Mouse (Mus musculus) urinary bladder, postnatal 4 days (tissue): ENCODE measurements around the gene Txk.

Source experiments
- DNase-seq, 2 experiments: peaks; one replicate each; pipeline ENCODE4 v3.0.0; 2021 to 2022; ENCODE audit warnings: low spot score in 2 of 2

Gene Txk

DNA sequence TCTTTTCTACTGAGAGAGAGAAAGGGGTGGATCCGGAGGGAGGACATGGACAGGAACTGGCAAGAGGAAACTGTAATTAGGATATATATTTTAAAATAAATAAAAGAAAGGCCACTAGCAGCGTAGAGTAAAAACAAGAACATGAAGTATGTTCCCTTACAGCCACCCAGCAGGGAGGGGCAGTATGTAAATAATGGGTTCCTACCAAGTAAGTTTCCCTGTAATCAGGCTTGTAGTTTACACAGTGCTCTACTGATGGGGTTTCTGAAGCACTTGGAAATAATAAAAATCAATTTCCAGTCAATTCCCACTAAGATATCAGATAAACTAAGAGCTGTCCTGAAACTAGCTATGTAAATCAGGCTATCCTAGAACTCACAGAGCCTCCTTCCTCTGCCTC is 57.9 kb downstream of the Txk start:
- DNase-seq = no peak

DNA sequence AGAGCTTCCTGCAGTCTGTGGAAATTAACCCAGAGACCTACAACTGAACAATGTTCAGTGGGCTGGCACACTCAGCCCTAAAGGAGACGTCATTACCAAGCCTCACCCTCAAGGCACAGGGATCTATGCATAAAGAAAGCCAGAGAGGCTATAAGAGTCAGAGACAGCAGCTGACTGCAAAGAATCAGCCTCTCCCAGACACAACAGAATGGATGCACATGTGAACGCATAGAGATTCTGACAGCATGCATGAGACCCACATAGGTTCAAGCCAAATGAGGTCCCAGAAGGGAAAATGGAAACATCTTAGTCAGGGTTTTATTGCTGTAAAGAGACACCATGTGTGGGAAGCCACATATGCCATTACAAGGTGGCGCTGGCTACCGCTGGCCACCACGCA is 62.1 kb downstream of the Txk start:
- no peak for DNase-seq

- no peak for DNase-seq
Observed at GRCm38 (mm10) chr5:72689556-72689955, 63.0 kb downstream of the Txk start.

GRCm38 (mm10) chr5:72681451-72681850 is 71.1 kb downstream of the Txk start:
- no peak for DNase-seq

- DNase-seq = no peak
Observed at GRCm38 (mm10) chr5:72674994-72675542, 77.5 kb downstream of the Txk start.

GRCm38 (mm10) chr5:72671017-72671699 is 81.4 kb downstream of the Txk start:
- DNase-seq = no peak

DNA sequence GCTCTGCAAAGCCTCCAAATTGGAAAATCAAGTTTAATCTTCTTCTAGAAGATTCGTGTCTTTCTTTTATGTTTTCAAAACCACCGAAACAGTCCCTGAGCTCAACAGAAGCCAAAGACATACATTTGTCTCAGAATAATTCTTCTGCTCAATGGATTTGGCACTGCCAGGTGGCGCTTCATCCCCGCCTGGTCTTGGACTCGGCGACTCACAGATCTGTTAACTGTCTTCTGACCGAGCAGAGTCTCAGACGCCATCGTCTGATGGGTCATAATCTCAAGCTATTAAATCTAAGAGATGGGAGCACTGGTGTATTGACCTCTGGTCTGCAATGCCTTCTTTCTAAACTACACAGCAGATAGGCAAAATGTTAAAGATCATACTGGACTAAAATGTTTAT is 84.2 kb downstream of the Txk start:
- no peak for DNase-seq

GRCm38 (mm10) chr5:72666428-72666827 is 86.1 kb downstream of the Txk start:
- DNase-seq = no peak

- no peak for DNase-seq
Observed at GRCm38 (mm10) chr5:72665281-72665680, 87.3 kb downstream of the Txk start.

DNA sequence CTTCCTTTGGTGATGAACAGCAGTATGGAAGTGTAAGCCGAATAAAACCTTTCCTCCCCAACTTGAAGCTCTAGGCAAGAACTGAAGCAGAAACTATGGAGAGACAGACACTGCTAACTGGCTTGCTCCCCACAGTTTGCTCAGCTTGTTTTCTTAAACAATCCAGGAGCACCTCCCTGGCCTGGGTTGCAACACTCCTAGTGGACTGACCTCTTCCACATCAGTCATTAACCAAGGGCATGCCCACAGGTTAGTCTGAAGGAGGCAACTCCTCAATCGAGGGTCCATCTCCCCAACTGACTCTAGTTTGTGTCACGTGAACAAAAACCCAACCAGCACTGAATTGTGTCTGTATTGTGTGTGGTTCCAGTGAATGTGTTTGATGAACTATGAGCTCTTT is 87.7 kb downstream of the Txk start:
- DNase-seq = no peak

- DNase-seq = no peak
Observed at GRCm38 (mm10) chr5:72664126-72664525, 88.5 kb downstream of the Txk start.

- no peak for DNase-seq
Observed at GRCm38 (mm10) chr5:72661051-72661781, 91.4 kb downstream of the Txk start.

GRCm38 (mm10) chr5:72658375-72658774 is 94.2 kb downstream of the Txk start:
- no peak for DNase-seq

DNA sequence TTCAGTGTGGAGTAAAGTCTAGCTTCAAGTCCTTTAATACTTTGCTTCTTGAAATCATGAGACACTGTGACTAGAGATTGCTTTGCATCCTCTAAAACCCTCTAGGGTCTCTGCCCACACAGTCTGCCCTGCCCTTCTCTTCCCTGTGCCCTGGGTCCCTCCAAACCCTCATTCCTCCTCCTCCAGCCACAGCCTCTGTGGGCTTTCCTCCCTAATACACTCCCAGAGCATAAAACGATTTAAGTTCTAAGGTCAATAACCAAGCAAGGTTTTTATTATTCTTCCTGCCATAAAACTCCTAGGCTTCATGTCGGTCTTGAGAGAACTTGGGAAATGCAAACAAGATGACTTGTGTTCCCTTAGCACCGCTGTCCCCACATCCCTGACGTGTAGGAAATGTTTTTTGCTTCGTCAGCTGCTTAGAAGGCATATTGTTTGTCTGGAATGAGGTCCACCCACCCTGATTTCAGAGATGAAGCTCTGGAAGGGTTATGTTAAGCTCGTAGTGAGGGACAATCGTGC is 96.2 kb downstream of the Txk start:
- no peak for DNase-seq

- DNase-seq = peak in 1 of 2 experiments; percentile 2
Observed at GRCm38 (mm10) chr5:72653068-72653674, 99.4 kb downstream of the Txk start.

DNA sequence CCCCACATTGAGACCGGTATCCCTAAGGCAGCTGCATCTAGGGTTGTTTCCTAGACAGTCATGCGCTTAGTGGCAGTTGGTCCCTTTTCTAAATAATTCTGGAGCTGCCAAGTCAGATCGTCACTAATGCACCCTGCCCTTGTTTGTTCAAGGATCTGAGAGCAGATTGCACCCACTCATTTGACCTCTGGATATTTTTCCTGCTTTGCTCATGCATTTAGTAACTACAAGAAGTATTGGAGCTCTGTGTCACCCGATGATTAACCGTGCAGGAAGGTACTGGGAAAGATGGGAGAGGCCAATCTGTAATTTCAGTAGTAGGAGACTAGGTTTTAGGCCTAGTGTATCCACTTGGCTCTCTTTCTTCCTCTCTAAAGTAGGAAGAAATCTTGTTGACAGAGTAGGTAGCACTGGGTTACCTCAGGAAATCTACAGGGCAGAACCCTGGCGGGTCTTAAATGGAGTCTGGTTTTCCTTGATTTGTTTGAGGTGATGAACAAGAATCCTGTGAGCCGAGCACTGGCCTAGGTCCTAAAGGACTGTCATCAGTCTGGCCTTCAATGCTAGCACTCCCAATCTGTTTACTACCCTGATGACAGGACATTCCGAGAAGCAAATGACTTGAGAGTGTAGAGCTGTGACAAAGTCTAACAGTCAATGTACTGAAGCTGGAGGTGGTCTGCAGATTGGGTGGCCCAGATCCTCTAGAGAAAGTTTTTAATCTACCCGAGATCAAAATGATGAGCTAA is 103.4 kb downstream of the Txk start:
- DNase-seq = no peak

DNA sequence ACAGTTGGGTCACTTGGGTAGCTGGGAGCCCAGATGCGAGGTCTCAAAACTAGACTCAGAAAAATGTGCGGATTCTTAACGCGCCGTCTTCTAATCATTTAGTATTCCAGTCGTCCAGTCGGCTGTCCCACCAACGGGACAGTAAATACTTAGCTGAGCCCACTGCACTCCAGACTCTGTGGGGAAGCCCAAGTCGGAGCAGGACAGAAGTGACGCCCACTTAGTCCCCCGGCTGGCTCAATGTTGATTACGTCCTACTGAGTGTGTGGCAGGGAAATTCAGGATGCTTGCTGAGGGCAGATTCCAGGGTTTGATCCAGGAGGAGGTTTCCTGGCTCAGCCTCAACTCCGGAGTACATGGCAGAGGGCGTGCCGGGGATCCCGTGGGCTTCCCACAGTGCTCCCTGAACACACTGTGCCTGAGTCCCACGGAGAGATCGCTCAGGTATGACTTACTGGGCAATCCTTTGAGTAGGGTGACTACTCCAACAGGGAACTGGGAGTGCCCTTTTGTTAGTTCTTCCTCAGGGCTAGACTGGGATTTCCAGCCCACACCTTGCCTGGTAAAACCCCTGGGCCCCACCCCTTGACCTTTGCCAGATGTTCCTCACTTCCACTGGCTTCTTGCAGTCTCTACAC is 104.5 kb downstream of the Txk start:
- peak in 1 of 2 experiments; percentile 55 for DNase-seq

GRCm38 (mm10) chr5:72647418-72647907 is 105.1 kb downstream of the Txk start, which contains the start of gene Nipal1:
TSS of gene Nipal1 (plus strand) at chr5:72647795.
- peak; percentile 45 to 68 for DNase-seq

DNA sequence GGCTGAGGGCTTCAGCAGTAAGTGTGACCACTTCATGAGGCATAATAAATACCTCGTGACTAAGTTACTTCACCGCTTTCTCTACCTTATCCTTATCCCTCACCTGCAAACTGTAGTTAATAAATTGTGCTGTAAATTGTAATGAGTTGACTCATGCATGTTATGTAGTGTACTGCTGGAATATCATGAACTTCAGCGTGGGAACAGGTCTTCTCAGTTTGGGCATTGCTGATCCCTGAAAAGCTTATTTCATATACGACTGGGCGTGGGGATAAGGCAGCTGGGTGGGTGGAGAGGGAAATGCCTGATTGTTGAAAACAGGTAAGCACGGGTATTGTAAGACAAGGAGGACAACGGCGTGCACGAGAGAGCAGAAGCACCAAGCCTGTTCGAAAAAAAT is 105.6 kb downstream of the Txk start:
- no peak for DNase-seq

GRCm38 (mm10) chr5:72646131-72646530 is 106.4 kb downstream of the Txk start:
- DNase-seq = peak in 1 of 2 experiments; percentile 55
